Mouse (Mus musculus) spleen, postnatal 10 days (tissue): Measurements from ENCODE around the gene Dera.
"Not testable (repeated sequence)": the region's sequence is repeated elsewhere in the genome, so short reads cannot be mapped to it uniquely, and the experiment has no call there.

ENCODE experiments used
- DNase-seq, 2 experiments: peaks; one replicate each; pipeline ENCODE4 v3.0.0; 2021 to 2022; ENCODE audit warnings: low spot score in 2 of 2

The Dera gene

DNA sequence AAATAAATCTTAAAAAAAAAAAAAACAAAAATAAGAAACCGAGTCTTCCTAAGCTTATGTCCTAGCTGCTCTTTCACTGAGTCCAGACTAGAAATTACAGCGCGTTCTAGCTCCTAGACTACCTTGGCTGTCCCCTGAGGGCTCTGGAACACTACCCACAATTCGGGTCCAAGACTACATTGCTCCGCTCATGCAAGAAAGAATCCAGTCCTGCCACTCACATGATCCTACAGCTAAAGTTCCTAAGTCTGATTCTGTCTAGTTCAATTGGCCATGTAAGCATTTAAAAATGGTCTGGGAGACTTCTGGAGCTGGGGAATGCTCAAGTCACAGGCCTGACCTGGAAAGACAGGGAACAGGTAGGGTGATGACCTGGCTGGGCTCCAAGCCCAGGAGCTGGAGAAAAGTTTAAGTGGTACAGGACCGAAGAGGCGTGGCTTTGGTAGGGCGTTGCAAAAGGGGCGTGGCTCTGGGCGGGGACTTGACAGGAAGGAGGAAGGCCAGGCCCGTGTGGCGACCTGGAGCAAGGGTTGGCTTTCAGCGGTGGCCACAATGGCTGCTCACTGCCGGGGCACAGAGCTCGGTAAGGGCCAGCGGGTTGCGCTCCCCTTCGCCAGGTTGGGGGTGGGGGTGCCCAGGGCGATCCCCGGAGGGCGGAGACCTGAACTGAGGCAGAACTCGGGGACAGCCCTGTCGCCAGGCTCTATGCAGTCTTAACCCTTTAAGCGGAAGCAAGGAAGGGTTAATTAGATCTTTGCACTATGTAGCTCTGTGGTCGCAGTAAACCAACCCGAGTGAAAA, at the start of gene Dera:
TSS of gene Dera (plus strand) at position 491 of the 801 bp plus-strand sequence.
- DNase-seq = peak; percentile 78 to 96

GRCm38 (mm10) chr6:137706209-137706608, 48.1 kb upstream of the Dera start:
- no peak for DNase-seq

DNA sequence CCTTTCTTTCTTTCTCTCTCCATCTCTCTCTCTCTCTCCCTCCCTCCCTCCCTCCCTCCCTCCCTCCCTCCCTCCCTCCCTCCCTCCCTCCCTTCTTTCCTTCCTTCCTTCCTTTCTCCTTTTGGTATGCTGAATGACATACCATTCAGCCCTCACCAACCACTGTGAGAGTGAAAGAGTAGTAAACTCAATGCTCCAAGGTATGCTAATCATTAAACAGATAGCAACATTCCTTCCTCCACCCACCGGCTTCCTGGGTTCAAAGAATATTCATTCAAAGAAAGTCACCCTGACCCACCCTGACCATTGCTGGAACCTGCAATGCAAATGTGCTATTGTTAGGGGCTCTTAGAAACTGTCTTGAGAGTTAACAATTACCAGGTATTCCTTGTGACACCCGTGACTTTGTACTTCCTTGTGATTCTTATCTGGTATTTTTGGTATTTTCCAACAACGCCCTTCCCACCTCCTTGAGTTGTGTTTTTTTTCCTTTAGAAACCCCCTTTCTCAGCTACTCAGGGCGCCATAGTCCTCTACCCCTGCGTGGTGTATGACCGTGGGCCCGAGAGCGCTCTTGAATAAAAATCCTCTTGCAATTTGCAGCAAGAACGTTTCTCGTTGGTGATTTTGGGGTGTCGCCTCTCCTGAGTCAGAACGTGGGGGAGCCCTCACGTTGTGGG, 45.5 kb upstream of the Dera start:
- DNase-seq = not testable (repeated sequence)

DNA sequence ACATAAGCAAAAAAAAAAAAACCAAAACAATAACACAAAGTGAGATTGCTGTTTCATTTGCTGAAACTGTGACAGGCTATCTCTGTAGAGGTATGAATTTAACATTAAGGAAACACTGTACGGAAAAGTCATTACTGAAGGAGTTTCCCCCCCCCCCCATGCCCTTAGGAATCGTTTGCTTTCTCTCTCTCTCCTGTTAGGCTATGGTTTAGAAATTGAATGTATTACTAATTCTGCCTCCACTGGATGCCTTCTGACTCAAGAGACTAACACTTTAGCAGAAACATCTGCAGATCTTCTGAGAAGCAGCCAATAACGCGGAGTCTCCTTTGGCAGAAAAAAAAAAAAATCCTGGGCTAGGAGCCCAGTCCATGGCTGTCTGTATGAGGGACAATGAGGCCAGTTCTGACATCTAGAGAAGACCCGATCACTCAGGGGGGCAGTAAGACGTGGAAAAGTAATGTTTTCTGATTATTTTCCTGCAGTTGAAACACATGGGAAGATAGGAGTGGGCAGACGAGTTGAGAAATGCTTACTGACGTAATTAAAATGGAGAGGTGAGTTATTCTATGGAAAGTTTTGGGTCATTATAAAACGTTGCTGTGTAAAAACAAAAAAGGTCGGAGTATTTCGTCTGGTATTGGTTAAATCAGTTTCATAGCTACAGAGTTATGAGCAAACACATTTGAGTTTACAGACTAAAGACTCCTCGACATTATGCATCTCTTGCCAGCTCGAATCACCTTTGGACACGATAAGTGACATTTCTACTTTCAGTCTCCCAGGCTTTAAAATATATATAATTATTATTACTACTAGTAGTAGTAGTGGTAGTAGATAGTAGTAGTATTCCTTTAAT, 43.9 kb upstream of the Dera start:
- no peak for DNase-seq

DNA sequence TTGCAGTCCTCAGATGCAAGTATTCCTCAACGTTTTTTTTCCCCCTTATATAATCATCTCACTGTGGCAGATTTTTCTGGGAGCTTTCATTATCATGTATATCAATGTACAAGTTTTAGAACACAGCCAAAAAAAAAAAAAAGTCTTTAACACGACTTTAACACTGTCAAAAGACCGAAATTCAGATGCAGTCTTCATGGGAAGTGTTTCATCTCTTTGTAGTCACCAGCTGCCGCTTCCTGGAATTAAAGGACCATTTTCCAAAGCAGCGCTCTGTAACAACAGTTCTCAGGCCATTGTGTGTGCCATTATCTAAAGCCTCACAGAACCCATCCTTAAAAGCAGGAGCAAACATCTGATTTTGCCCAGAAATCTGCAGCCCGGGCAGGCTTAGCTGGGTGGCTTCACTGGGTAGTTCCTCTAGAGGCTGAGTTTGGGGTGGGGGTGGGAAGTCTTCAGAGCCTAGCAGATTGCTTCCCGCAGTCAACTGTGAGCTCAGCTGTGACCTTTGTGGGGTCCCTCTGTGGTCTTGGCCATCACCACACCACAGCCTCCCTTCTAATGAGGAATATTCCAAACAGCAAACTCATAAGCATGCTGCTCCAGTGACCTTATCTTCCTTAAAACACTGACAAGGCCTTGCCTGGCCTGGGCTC, 41.6 kb upstream of the Dera start:
- DNase-seq = no peak

DNA sequence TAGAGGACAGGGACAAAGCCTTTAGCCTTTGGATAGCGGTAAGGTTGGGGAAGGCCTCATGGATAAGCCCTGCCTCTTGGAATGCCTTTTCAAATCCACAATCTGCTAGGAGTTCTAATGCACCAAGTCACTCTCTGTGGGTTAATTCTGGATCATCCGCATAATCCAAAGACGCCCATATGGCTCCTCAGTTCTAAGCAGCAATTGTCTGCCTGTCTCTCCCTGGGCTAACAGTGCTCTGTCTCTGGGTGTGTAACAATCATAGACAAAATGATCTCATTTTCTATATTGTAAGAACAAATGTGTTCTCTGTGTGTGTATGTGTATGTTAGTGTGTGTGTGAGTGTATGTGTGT, 41.1 kb upstream of the Dera start:
- no peak for DNase-seq

DNA sequence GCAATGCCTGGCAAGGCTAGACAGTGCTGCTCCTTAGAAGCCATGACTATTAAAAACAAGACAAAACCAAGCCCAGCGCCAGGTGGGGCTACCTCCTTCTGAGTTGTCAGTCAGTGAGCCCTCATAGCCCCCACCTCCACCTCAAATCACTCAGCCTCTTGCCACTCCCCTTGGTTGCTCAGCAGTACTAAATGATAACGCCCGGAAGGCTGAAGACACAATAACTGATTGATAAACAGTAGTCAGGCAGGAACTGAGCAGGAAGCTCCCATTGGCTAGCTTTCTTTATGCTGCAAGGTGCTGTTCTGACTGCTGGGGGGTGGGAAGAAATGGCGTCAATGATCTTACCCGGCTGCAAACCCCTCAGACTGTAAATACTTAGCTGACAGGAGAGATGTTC, 37.5 kb upstream of the Dera start:
- DNase-seq = no peak

- DNase-seq = no peak
Observed at GRCm38 (mm10) chr6:137722220-137722931, 32.0 kb upstream of the Dera start.

GRCm38 (mm10) chr6:137723898-137724297, 30.4 kb upstream of the Dera start:
- no peak for DNase-seq

GRCm38 (mm10) chr6:137734460-137734845, 19.9 kb upstream of the Dera start:
- peak in 1 of 2 experiments; percentile 27 for DNase-seq

DNA sequence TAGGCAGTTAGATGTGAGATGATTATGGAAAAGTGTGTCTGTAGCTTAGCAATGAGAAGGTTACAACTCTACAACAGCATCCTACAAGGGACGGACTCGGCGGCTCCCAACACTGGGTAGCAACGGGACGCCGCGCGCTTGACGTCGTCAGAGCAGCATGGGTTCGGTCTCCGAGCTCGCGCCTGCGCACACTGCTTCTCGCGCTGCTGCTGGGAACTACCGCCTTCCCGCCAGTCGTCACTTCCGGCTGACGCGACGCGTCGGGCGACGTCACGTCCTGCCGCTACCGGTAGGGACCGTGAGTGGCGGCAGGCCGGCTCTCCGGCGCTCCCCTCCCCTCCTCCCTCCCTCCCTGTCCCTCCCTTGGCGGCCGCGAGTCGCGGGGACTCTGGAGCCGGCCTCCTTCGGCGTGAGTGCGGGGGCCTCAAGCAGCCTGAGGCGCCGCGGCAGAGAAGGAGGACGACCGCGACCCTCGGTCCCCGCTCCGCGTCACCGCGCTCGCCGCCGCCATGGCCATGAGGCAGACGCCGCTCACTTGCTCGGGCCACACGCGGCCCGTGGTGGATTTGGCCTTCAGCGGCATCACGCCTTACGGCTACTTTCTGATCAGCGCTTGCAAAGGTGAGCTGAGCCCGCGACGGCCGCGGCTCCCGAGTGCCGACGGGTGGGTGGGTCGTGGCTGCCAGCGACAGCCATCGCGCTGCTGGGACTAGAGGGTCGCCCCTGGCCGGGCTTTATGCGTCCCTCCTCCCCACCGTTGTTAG, 19.3 kb upstream of the Dera start, which contains the start of gene Strap:
TSS of gene Strap (plus strand) at position 233 of the 764 bp plus-strand sequence.
- peak; percentile 82 to 96 for DNase-seq

DNA sequence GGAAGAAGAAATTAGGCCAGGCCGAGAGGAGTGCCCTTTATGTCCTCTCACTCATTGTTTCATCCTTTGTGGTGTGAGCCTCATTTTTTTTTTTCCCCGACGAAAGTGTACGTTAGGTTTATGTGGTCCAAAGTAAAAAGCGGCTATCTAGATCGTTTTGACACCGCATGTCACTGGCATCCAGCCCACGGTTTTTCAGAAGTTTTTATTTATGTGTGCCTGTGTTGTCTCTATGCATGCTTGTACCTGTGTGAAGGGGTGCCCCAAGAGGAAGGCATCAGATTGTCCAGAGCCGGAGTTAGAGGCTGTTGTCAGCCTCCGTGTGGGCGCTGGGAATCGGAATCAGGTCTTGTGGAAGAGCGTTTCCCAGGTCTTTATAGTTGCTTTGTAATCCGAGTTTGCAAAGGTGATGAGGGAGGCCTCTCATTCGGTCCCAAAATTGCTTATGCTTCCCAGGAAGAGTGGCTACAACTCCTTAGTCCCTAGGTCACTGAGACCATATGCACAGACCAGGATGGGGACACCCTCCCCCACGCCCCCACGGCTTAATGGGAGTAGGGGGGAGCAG, 18.6 kb upstream of the Dera start:
- peak in 1 of 2 experiments; percentile 21 for DNase-seq

- no peak for DNase-seq
Observed at GRCm38 (mm10) chr6:137740972-137741371, 13.4 kb upstream of the Dera start.

DNA sequence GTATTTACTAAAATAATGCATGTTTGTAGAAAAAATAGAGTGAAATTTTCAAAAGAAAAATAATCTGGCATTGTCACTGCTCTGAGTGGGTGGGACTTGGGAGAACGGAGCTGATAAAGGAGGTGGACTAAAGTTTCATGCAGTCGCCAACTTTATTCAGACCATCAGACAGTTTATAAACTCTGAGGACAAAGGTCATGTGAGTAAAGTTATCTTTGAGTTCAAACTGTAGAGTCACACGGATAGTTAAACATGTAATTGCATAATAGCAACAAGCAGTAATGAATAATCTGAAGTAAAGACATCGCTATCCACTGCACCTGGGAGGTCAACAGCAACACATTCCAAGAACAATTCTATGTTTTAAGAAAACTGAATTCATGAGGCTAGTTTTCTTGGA, 9.6 kb upstream of the Dera start:
- no peak for DNase-seq

DNA sequence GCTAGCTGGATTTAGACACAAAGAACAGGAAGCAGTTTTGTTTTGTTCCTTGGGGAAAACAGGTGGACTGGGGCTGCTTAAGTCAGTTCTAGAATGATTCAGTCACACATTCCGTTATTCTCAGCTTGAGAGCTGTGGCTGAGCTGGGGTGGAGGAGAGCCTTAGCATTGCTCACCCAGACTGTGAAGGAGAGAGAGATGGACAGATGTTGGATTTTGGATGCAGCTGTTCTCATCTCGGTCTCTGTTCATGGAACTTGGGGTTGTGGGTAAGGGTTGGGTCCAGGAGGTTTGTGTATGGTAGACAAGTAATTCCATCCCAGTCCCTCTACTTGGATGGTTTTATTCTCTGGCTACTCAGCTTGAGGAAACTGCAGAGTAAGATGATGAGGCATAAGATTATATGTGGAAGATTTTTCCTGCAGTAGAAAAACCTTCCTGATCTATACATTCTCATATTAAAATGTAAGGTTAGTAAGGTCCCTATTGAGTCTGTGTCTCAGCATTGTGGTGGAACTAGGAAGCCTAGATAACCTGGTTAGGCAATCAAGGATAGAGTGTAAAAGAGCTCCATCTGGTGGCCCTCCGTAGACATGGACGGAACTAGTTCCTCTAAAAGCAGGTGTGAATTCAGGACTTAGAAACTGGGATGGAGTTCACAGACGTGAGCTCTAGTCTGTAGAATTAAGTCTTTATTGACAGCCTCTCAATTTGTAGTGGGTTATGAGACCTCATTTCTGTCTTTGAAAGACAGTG, 7.0 kb upstream of the Dera start:
- DNase-seq = no peak

DNA sequence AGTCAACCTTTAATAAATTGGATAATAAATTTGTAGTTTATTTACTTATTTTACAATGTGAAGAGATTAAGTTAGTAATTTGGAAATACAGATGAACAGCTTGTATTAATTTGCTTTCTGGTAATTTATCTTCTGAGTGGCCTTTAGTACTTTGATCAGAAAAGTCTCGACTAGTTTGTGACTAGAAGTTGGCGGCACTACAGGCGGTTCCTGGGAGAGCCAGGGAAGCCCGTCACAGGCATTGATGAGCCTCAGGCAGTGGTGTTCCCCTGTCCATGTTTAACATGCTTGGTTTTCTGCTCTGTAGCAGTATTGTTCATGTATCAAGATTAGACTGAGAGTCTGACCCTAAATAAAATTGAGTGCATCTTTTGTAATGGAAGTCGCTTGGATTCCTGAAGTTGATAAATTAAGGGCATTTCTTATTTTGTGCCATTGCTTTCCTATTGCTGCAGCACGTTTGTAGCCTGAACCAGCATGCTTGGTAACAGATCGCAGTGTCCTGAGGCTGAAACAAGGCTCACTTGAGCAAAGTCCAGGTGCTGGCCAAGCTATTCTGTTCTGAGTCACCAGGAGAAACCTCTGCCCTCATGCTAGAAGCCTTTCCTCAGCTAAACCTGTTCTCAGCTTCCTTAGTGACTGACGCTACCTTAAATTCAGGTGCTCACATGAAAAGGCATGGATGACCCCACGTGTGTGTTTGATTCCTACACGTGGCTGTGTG, 2.6 kb upstream of the Dera start:
- no peak for DNase-seq

GRCm38 (mm10) chr6:137752275-137752655, 2.1 kb upstream of the Dera start:
- DNase-seq = no peak

DNA sequence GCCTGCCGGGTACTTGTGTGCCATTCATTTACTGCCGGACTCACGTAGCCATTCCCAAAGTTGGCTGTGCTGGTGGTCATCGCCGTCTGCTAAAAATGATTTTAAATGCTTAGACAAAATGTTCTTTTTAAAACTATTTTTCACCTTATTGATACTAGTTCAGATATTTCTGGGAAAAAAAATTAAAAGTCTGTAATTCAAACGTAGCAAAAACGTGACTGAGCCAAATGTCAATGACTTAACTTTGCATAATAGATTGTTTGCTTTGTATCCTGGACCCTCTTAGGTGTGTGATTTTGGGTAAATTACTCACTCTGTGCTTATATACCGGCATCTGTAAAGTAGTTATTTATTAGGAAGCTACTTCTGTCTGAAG, 499 bp downstream of the Dera start:
- no peak for DNase-seq

- peak; percentile 19 to 57 for DNase-seq
Observed at GRCm38 (mm10) chr6:137756310-137756709, 2.0 kb downstream of the Dera start.
